Mouse (Mus musculus) lung, embryonic 14.5 days (tissue): ENCODE data around the gene Syt7. TPM values are rescaled to one million over a fixed set of nuclear protein-coding genes. Genes with fewer than 3 reads are reported as not detected.
A peak's percentile ranks its signal among the peaks of the same experiment; 100 is the strongest.

Experiments used
- ATAC-seq: fragments of 200-750 bp; cut with Nextera tagmentation; 2 replicates; pipeline ENCODE4 v1.8.0; 2017; ENCODE audit warnings: mild to moderate bottlenecking, moderate TSS enrichment, moderate library complexity; ENCODE audit not compliant: insufficient read depth
- DNase-seq: peaks from one replicate; pipeline ENCODE4 v3.0.0-alpha.2; 2015
- H3K27ac ChIP-seq: fragments of 300-500 bp; sonication (generic); 2 replicates; pipeline ENCODE4 v1.5.1; 2014; ENCODE audit warnings: low read depth, mild to moderate bottlenecking, moderate library complexity
- H3K27me3 ChIP-seq: fragments of 300-500 bp; sonication (generic); 2 replicates; pipeline ENCODE4 v1.6.1; 2014; ENCODE audit warnings: low read length, control low read depth; ENCODE audit not compliant: insufficient read depth
- H3K36me3 ChIP-seq: fragments of 300-500 bp; sonication (generic); 2 replicates; pipeline ENCODE4 v1.6.1; 2014; ENCODE audit warnings: control low read depth; ENCODE audit not compliant: insufficient read depth
- H3K4me1 ChIP-seq: fragments of 300-500 bp; sonication (generic); 2 replicates; pipeline ENCODE4 v1.6.1; 2014; ENCODE audit warnings: antibody characterized with exemption, control low read depth; ENCODE audit not compliant: insufficient read depth
- H3K4me2 ChIP-seq: fragments of 300-500 bp; sonication (generic); 2 replicates; pipeline ENCODE4 v1.6.1; 2014; ENCODE audit warnings: mild to moderate bottlenecking
- H3K4me3 ChIP-seq: fragments of 300-500 bp; sonication (generic); 2 replicates; pipeline ENCODE4 v1.5.1; 2014; ENCODE audit warnings: low read depth, low read length
- H3K9ac ChIP-seq: fragments of 300-500 bp; sonication (generic); 2 replicates; pipeline ENCODE4 v1.6.1; 2014
- H3K9me3 ChIP-seq: fragments of 300-500 bp; sonication (generic); 2 replicates; pipeline ENCODE4 v1.6.1; 2016; ENCODE audit warnings: low read depth, low read length, control low read depth
- CTCF ChIP-seq: IDR thresholded peaks from 2 replicates; pipeline ENCODE4 v1.5.1; 2016; ENCODE audit warnings: antibody characterized with exemption, low read depth
- WGBS: fragments of 180-500 bp; shearing (Covaris S2); extraction: QIAGEN DNeasy Blood & Tissue Kit; methylation state at CpG from one replicate; pipeline ENCODE4 v1.1.7; 2014; 5-methylcytosine and 5-hydroxymethylcytosine counted together
- polyA plus RNA-seq: library from polyadenylated mRNA; unstranded; fragments of >200 nt; fragmentation: Nextera tagmentation; extraction: Ambion mirVana; gene quantifications from 2 replicates; pipeline ENCODE4 v1.2.1, GENCODE M21; 2014

Gene Syt7
- polyA plus RNA-seq, 1 experiment from 2014 or later = 4.7 TPM

DNA sequence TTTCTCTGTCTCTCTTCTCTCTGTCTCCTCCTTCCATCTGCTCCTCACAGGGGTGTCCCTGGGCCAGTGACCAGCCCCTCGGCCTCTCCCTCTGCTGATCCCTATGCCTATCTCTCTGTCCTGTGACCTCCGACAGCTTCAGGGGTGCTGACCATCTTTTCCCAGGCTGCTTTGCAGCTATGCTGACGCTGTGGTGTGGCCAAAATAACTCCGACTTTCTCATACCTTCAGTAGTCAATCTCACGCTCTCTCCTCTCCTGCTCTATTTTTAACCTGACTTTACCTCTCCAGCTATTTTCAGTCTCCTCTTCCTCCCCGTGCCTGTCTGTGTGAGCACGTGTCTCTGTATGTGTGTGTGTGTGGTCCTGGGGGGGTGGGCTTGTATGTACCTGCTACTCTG lies 44.3 kb downstream of the Syt7 start:
- DNase-seq (no peak), ATAC-seq (no peak)
- no peak overlapping the region for H3K4me3 ChIP-seq
- H3K4me1 ChIP-seq = peaks cover 9% of the 10 kb centered on the region; the same call in 1 of the 2 replicates
- H3K36me3 ChIP-seq = no peaks in the 10 kb centered on the region
- H3K27ac ChIP-seq = no peak overlapping the region
- no peak overlapping the region for H3K4me2 ChIP-seq
- TF ChIP-seq CTCF = no peak
- H3K27me3 ChIP-seq = peaks cover 2% of the 10 kb centered on the region; the same call in 1 of the 2 replicates
- H3K9ac ChIP-seq = no peak overlapping the region
- H3K9me3 ChIP-seq = no peaks in the 10 kb centered on the region
- WGBS = 49% methylated on average over 7 of the region's 7 CpGs

DNA sequence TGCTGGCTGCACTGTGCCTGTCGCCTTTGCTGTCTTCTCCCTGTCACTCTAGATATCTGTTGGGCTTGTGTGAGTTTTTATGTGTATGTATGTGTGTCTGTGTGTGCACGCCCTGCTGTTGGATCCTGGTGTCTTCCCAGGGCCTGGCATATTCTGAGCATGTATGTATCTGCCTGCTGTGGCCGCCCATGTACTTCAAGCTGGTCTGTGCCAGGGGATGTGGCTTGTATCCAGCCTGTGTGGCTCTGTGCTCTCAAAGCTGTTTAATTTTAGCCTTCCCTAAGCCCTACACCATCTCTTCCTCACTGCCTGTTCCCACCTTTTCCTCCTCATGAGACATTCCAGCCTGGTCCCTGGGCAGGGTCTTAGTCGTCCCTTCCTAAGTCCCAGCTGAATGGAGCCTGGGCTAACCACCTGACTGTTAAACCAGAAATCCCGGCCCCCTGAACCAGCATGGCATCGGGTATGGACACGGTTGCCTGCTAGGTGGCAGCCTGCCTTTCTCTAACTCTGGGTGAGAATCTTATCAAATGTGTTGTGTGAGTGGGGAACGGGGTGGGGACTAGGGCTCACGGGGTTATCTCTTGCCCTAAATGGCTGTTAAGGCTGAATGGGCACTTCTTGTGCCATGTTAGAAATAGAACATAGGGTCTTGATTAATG lies 45.1 kb downstream of the Syt7 start:
- ATAC-seq = no peak
- H3K27ac ChIP-seq = peak overlapping the region; percentile 59; the same call in 1 of the 2 replicates
- 51% methylated on average over 9 of the region's 9 CpGs for WGBS
- no peaks in the 10 kb centered on the region for H3K9me3 ChIP-seq
- no peak overlapping the region for H3K4me2 ChIP-seq
- no peak overlapping the region for H3K4me3 ChIP-seq
- no peaks in the 10 kb centered on the region for H3K36me3 ChIP-seq
- peaks cover 9% of the 10 kb centered on the region; the same call in 1 of the 2 replicates for H3K4me1 ChIP-seq
- no peak for TF ChIP-seq CTCF
- DNase-seq = no peak
- H3K9ac ChIP-seq = no peak overlapping the region
- peaks cover 2% of the 10 kb centered on the region; the same call in 1 of the 2 replicates for H3K27me3 ChIP-seq

DNA sequence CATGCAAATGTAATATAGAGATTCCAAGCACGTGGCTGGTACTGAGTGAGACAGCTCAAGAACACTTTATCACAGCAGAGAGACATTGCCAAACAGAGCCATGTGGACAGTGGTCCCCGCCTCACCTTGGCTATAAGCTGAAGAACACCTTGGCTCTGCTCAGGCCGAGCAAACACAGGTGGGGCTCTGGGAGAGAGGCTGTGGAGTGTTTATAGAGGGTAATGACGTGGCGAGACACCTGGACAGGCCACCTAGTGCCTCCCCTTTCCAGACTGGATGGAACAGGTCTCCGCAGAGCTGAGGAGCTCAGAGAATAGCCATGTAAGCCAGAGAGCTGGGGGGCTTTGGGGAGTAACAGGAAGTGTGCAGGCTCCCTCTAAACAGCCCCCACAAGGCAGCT lies 46.0 kb downstream of the Syt7 start:
- Histone ChIP-seq H3K9me3 (no peaks in the 10 kb centered on the region), H3K27ac (peak overlapping the region; percentile 58), H3K4me2 (0 out of 2 replicates have a peak overlapping the region, but pooled peaks have one; percentile 22), H3K4me1 (peaks cover 7% of the 10 kb centered on the region; the same call in 1 of the 2 replicates), H3K27me3 (peaks cover 2% of the 10 kb centered on the region; the same call in 1 of the 2 replicates), H3K9ac (no peak overlapping the region), H3K4me3 (no peak overlapping the region), H3K36me3 (no peaks in the 10 kb centered on the region)
- DNase-seq (peak; percentile 57), ATAC-seq (peak; percentile 71)
- WGBS = 52% methylated on average over 6 of the region's 6 CpGs
- no peak for TF ChIP-seq CTCF

DNA sequence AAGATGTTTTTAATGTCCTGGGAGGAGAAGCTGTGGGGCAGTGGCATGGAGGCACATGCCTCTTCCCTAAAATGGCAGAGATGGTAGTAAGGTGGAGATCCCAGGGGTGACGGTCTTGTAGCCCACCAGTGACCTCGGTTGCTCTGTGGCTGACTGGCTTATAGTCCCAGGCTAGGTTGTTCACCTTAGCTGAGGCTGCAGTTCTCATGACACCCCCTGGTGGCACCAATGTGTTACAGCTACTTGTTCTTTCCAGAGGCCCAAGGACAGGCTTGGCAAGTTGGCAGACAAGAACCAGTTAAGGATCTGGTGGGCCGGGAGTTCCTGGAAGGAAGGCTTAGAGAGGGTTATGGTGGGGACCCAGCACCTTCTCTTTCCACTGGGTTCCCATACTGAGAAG lies 47.0 kb downstream of the Syt7 start:
- TF ChIP-seq CTCF = peak; percentile 90

DNA sequence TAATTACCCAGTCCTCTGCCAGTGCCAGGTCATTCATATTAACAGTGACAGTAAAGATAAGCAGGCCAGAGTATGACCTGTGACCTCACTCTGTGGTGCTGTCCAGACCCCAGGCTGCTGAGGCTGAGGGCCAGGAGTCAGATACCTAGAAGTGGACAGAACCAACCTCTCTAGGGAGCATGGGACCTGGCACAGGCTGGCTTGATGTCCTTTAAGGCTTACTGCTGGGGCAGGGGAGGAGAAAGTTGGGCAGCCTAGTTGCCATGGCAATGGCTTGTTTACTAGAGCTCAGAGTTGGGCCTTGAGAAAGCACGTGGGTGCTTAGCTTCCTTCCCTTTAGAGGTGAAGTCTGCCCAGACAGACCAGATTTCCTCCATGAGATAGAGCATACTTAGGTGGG lies 47.8 kb downstream of the Syt7 start:
- Histone ChIP-seq H3K4me3 (no peak overlapping the region), H3K9me3 (no peaks in the 10 kb centered on the region), H3K27ac (no peak overlapping the region), H3K27me3 (peaks cover 2% of the 10 kb centered on the region; the same call in 1 of the 2 replicates), H3K4me1 (no peaks in the 10 kb centered on the region), H3K9ac (no peak overlapping the region), H3K36me3 (no peaks in the 10 kb centered on the region), H3K4me2 (no peak overlapping the region)
- no peak for DNase-seq
- ATAC-seq = no peak
- WGBS = 11% methylated on average over 1 of the region's 1 CpGs
- TF ChIP-seq CTCF = no peak

More for the DNA sequence above, 47.0 kb downstream of the Syt7 start:
- Histone ChIP-seq H3K4me3 (no peak overlapping the region), H3K4me1 (no peaks in the 10 kb centered on the region), H3K4me2 (0 out of 2 replicates have a peak overlapping the region, but pooled peaks have one; percentile 4), H3K9me3 (no peaks in the 10 kb centered on the region), H3K36me3 (no peaks in the 10 kb centered on the region), H3K27ac (peak overlapping the region; percentile 58; the same call in 1 of the 2 replicates), H3K9ac (no peak overlapping the region), H3K27me3 (peaks cover 2% of the 10 kb centered on the region; the same call in 1 of the 2 replicates)
- WGBS = 21% methylated on average over 3 of the region's 3 CpGs
- DNase-seq (peak; percentile 83), ATAC-seq (peak; percentile 32)

DNA sequence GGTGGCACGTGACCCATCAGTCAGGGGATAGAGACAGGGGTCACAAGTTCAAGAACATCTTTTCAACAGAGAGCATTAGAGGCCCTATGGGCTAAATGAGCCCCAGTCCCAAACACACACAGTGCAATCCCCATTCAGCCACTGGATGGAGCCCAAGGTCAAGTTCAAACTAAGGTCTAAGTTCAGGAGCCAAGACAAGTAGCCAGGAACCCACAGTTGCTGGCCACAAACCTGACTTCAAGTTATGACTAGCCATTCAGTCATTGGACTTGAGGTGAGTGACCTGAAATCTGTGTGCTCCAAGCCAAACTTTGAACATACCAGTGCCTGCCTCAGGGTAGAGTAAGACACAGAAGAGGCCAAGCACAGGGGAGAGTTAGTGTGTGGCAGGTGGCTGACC lies 48.6 kb downstream of the Syt7 start:
- 59% methylated on average over 1 of the region's 1 CpGs for WGBS
- no peak overlapping the region for H3K9ac ChIP-seq
- DNase-seq = no peak

DNA sequence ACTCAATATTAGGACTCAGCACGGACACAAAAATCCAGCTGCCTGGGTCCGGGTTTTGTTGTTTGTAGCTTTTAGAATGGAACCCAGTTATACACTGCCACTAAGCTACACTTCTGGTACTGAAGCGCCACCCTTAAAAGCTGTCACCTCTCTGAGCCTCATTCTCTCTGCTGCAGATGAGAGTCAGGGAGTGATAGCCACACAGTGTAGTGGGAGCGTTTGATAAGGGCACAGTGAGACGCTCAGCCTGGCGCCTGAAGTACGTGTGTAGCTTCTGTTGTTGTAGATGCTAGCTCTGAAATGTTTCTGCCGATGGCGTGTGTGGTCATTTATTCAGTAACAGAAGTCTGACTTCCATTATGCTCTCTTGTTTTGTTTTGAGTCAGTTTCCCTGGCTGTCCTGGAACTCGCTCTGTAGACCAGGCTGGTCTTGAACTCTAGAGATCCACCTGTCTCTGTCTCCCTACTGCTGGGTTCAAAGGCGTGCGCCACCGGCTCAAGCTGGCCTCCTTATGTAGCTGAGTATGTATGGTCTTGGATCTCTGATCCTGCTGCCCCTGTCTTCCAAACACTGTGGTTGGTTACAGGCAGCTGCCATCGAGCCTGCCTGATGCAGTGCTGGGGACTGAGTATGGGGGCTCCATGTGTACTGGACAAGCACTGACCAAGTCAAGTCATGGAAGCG lies 55.9 kb downstream of the Syt7 start:
- H3K4me1 ChIP-seq = no peaks in the 10 kb centered on the region
- no peak overlapping the region for H3K9ac ChIP-seq
- DNase-seq (no peak), ATAC-seq (no peak)
- H3K36me3 ChIP-seq = no peaks in the 10 kb centered on the region
- no peak overlapping the region for H3K4me3 ChIP-seq
- 83% methylated on average over 15 of the region's 15 CpGs for WGBS
- H3K27me3 ChIP-seq = no peaks in the 10 kb centered on the region
- no peak overlapping the region for H3K27ac ChIP-seq
- no peak for TF ChIP-seq CTCF
- no peaks in the 10 kb centered on the region for H3K9me3 ChIP-seq
- no peak overlapping the region for H3K4me2 ChIP-seq

More for the DNA sequence above, 48.6 kb downstream of the Syt7 start:
- H3K4me1 ChIP-seq = no peaks in the 10 kb centered on the region
- peak; percentile 50 for TF ChIP-seq CTCF
- peaks cover 2% of the 10 kb centered on the region; the same call in 1 of the 2 replicates for H3K27me3 ChIP-seq
- H3K27ac ChIP-seq = no peak overlapping the region
- no peak overlapping the region for H3K4me2 ChIP-seq
- H3K9me3 ChIP-seq = no peaks in the 10 kb centered on the region
- H3K4me3 ChIP-seq = no peak overlapping the region
- no peak for ATAC-seq
- no peaks in the 10 kb centered on the region for H3K36me3 ChIP-seq
